Mouse (Mus musculus) layer of hippocampus, adult 11-12 months (tissue): Measurements from ENCODE around the gene Tmem185b.

ENCODE experiments used
- DNase-seq: peaks from one replicate; pipeline ENCODE4 v3.0.0; 2022; ENCODE audit warnings: low spot score

Gene Tmem185b

GRCm38 (mm10) chr1:119540836-119541557, 15.0 kb downstream of the Tmem185b start:
- no peak for DNase-seq

GRCm38 (mm10) chr1:119541570-119541969, 15.6 kb downstream of the Tmem185b start:
- DNase-seq: no peak

GRCm38 (mm10) chr1:119543316-119543715, 17.4 kb downstream of the Tmem185b start:
- DNase-seq: no peak

- DNase-seq: no peak
Observed at GRCm38 (mm10) chr1:119544611-119545155, 18.7 kb downstream of the Tmem185b start.

- DNase-seq: no peak
Observed at GRCm38 (mm10) chr1:119545164-119545563, 19.2 kb downstream of the Tmem185b start.

- no peak for DNase-seq
Observed at GRCm38 (mm10) chr1:119545671-119546070, 19.7 kb downstream of the Tmem185b start.

- DNase-seq: no peak
Observed at GRCm38 (mm10) chr1:119546490-119546889, 20.5 kb downstream of the Tmem185b start.

- DNase-seq: peak; percentile 83
Observed at GRCm38 (mm10) chr1:119548668-119549326, 22.8 kb downstream of the Tmem185b start.

- no peak for DNase-seq
Observed at GRCm38 (mm10) chr1:119549327-119549689, 23.3 kb downstream of the Tmem185b start.

- no peak for DNase-seq
Observed at GRCm38 (mm10) chr1:119550064-119550463, 24.1 kb downstream of the Tmem185b start.

- no peak for DNase-seq
Observed at GRCm38 (mm10) chr1:119551651-119552050, 25.7 kb downstream of the Tmem185b start.

- DNase-seq: no peak
Observed at GRCm38 (mm10) chr1:119555651-119556050, 29.7 kb downstream of the Tmem185b start.

- DNase-seq: no peak
Observed at GRCm38 (mm10) chr1:119557641-119558395, 31.9 kb downstream of the Tmem185b start.

- DNase-seq: no peak
Observed at GRCm38 (mm10) chr1:119565531-119565930, 39.6 kb downstream of the Tmem185b start.

GRCm38 (mm10) chr1:119570134-119570533, 44.2 kb downstream of the Tmem185b start:
- no peak for DNase-seq
